Mouse (Mus musculus) layer of hippocampus, adult 9-10 months (tissue): ENCODE measurements around the gene Tyw1.

ENCODE experiments used
- DNase-seq: peaks from one replicate; pipeline ENCODE4 v3.0.0; 2022; ENCODE audit warnings: low spot score

Tyw1 gene

DNA sequence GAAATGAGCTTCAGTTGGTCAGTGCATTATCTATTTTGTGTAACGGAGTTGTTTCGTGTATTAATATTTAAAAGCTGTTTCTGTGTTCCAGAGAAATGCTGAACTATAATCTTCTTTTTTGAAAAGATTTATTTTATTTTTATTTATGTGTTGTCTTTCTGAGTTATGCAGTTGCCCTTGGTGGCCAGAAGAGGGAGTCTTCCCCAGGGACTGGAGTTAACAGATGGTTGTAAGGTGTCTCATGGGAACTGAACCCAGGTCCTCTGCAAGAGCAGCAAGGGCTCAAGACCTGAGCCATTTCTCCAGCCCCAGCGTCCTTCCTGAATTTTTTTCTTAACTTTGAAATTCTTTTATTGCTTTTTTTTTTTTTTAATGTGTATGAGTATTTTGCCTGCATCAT lies 59.5 kb downstream of the Tyw1 start:
- no peak for DNase-seq

DNA sequence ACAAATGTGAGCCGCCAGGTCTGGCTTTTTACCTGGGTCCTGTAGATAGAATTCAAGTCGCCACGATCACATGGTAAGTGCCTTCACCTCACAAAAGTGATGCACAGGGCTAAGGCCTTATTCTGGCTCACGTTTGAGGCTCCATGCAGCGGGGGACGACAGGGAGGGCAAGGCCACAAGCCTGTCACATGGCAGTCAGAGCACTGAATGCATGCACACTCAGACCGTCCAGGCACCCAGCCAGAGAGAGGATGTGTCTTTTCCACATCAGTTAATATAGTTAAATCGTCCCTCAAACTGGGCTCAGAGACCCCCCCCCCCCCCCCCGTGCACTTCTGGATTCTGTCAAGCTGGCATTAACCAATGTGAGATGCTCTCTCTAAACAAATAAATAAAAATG lies 60.9 kb downstream of the Tyw1 start:
- no peak for DNase-seq

DNA sequence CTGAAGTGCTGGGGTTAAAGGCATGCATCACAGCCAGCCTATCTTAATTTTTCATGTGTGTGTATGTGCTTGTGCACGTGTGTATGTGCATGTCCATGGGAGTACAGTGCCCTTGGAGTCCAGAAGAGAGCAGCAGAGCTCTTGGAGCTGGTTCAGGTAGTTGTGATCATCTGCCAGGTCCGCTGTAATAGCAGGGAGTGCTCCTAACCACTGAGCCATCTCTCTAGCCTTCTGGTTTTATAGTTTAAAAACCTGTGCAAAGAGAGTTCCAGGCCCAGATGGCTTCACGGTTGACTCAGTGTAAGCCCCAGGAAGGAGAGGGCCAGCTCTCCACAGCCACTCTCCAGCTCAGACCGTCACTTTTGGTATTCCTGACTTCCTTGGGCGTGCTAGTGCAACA lies 64.4 kb downstream of the Tyw1 start:
- DNase-seq: no peak

DNA sequence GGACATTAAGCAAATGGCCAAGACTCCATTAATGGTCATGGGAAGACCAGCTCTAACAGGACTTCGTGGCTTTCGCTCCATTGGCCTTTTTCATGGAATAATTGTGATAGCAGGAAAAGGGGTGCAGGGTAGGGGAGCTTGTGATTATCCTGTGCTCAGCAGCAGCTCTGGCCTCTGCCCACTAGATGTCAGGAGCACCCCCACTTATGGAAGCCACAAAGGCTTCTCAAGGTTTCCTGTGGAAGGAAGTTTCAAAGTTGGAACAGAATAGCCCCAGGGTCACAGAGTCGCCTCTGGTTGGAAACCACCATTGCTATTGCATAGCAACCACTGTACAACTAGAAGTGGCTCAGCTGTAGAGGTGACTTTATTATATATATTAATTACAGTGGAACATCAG lies 65.1 kb downstream of the Tyw1 start:
- DNase-seq: no peak

DNA sequence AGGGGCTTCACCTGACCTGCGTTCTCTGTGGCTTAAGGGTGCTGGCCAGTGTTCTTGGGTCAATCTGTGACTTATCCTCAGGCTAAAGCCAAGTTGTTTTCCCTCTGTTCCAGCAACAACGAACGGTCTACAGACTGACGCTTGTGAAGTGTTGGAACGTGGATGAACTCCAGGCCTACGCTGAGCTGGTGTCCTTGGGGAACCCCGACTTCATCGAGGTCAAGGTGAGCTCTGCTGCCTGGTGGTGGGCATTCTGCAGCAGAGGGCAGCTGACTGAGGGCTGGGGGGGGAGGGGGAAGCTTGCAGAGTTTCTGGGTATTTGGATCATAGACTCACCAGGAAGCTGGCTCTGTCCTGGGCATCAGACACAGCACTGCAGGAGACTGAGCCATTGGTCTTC lies 70.1 kb downstream of the Tyw1 start:
- DNase-seq: no peak

DNA sequence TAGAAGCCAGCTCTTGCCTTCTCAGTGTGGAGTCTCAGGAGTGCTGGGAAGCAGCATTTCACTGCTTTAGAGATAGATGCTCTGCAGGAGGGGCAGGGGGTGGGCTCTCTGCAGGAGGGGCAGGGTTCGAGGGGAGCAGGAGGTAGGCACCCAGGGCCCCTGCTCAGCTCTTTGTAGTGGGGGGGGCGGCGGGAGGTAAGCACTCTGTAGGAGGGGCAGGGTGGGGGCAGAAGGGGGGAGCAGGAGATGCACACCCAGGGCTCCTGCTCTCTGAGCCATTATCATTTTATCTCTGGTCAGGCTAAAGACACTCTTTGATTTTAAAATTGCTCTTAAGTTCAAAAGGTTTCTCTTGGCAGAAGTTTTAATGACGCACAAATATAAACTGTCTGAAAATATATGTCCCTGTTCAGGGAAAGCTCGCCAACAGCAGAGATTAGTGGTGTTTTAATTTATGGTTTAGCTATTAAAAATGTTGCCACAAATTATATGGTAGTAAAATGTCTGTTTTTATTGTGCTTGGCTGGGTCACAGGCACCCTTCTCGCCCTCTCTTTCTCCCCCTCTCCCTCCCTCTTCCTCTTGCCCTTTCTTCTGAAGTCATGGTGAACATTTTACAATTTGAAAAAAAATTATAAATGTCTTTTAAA lies 72.3 kb downstream of the Tyw1 start:
- DNase-seq: no peak

DNA sequence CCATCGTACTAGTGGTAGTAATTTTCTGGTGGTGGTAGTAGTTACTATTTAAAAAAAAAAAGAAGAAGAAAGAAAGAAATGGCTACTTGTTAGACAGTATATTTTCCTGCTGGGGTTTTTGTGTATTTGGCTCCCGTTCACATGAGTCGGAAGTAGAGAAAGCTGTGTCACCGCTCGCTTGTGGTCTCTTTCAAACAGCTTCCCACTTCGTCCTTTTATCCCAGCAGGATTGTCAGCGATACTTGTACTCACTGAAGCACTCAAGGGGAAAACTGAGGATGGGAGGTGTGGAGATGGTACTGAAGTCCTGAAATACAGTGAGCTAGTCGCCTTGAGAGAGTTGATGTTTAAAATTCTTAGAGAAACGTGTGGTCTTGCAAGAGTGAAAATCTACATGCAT lies 72.9 kb downstream of the Tyw1 start:
- DNase-seq: no peak

DNA sequence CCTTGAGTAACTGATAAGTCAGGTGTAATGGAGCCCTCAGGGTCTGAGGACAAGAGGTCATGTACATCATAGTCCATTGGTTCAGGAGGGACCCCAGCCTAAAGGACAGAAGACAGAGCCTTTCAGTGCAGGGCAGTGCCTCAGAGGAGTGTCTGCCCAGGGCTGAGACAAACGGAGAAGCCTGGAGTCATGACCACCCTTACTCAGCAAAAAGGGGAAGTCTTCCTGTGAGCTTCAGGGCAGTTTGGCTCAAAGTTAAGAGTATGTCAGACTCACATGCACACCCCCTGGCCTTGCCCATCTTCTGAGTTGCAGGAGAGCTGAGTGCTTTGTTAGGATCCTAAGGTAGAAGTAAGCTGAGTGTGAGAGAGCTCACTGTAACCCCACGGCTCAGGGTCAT lies 74.5 kb downstream of the Tyw1 start:
- DNase-seq: no peak

DNA sequence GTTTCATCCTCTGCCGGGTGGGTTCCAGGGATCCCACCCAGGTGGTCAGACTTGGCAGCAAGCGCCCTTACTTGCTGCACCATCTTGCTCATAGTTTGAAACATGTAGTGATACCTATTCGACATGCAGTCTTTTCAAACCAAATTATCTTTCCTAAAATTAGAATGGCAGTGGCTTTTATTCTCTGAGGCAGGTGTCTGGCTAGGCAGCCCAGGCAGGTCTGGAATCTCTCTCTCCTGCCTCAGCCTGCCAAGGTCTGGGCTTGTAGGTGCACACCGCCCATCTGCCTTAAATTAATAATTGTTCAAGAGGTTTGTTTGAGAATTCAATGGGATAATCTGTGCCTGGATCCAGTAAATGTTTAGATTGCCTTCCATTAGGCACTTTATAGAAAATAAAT lies 75.4 kb downstream of the Tyw1 start:
- DNase-seq: no peak

DNA sequence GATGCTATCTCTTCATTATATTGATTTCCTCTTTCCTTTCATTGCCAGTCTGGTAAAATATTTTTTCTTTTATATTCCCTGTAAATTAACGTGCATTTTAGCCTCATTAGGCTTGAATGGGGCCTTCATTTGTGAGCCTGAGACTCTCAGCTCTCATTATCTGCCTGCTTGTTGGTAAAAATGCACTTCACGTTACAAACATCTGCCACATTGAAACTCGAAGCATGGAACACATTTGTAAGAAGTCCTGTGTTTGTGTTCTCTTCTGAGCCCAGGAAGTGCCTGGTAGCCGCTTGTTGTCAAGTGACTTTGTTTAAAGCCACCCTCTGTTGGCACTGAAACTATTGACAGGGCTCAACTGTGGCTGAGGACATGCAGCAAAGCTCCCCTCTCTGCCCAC lies 75.8 kb downstream of the Tyw1 start:
- DNase-seq: no peak

DNA sequence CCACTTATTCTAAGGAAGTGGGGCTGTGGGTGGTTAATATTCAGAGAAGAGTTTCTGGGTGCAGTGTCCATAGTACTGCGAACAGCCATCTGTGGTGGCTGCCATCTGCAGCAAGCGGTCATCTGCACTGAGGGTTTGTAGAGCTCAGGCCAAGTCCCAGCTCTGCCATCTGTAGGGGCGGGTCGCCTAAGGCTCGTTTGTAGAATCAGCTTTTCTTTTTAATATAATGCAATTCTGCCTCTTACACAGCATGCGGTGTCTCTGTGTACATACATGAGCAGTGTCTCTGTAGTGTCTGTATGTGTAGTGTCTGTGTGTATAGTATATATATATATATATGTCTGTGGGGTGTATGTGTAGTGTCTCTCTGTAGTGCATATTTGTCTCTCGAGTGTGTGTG lies 78.1 kb downstream of the Tyw1 start:
- DNase-seq: no peak

DNA sequence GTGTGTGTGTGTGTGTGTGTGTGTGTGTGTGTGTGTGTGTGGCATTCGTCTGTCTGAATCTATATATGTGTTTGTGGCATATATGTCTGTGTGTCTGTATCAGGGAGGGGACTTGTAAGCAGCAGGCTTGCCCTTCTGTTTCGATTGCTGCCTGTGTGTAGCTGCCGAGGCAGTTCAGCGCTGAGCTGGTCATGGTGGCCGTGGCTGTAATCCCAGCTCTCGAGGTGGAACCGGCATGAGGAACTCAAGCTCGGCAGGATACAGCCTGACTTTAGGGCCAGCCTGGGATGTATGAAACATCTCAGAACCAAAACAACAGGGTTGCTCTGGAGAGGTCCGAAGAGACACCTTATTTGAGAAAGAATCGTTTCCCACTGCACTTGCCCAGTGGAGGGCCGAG lies 78.6 kb downstream of the Tyw1 start:
- DNase-seq: no peak

DNA sequence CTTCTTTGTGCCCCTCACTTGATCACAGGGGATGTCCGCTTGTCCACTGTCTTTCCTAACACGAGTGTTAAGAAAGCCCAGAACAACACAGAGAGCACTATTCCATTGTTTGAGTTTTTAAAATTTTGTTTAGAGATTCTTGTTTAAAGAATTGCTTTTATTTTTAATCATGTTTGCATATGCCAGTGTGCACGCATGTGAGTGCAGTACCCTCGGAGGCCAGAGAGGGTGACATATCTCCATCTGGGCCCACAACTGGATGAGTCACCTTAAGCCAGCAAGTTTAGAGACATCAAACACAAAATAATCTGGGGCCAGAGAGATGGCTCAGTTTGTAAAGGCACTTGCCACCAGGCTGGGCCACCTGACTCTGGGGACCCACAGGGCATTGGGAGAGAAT lies 80.0 kb downstream of the Tyw1 start:
- DNase-seq: no peak

DNA sequence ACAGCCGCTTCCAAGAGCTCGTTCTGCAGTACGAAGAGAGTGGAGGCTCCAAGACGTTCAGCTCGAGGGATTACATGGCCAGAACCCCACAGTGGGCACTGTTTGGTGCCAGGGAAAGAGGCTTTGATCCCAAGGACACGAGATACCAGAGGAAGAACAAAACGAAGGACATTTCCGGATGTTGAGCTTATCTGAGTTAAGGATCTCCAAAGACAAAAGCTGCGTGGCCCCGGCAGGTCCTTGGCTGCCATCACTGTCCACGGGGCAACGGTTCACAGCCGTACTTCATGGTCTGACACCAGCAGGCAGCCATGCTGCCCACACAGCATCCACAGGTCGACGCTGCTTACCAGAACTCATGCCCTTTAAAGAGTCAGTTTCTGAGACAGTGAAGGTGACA lies 85.2 kb downstream of the Tyw1 start:
- no peak for DNase-seq

DNA sequence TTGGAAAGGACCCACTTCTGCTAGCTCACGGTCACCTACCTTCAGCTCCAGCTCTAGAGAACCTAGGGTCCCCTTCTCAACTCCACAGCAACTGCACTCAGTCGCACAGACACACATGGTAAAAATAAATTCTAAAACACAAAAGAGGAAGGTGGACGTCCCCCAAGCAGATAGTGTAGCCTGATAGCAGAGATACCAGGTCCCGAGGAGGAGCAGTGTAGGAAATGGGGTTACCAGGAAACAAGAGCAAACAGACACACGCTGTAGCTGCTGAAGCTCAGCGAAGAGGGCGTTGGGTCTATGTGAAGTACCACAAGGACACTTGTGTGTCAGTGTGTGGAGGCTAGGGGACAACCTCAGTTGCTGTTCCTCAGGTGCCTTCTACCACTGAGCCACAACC lies 89.6 kb downstream of the Tyw1 start:
- DNase-seq: no peak

DNA sequence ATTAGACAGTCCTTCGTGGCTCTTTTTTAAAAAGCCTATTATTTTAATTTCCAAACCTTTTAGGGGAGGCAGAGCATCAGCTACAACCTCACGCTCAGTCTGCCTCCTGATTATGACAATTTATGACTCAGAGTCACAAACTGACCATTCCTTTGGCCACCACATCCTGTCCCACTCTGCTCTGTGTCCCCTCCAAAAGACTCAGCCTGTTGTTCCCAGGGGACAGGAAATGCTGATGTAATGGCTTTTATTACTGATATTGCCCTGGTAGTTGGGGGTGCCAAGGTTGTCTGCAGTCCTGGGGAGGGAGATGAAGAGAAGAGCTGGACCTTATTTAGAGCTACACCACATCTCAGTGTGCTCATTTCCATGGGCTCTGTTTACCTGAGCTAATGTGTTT lies 90.5 kb downstream of the Tyw1 start:
- DNase-seq: no peak

DNA sequence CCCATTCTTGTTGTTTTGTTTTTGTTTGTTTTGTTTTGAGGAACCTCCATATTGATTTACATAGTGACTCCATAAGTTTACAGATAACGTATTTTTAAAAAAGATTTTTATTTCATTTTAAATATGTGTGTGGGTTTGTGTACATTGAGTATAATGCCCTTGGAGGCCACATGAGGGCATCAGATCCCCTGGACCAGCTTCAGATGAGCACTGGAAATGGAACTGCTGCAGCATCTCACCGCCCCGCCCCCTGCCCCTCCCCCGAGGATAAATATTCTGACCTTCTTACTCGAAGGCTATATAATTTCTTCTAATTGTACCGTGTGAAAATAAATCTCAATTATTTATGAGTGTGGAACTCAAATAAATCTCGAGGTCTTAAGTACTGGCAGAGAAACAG lies 99.8 kb downstream of the Tyw1 start:
- no peak for DNase-seq

DNA sequence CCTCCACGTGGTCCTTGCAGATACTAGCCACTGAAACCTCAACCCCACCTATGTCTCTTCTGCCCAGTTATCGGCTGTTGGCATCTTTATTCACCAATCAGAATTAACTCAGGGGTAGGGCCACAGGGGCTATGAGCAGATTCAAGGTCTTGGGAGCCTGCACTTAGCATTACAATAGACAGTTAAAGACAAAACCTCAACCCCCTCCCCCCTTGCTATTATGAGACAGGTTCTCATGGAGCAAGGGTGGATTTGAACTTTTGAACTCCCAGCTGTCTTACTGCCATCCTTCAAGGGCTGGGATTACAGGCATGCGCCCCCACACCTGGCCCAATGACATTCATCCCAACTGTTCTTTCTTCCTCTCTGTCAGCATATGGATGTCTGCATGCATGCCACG lies 107.7 kb downstream of the Tyw1 start:
- DNase-seq: no peak

DNA sequence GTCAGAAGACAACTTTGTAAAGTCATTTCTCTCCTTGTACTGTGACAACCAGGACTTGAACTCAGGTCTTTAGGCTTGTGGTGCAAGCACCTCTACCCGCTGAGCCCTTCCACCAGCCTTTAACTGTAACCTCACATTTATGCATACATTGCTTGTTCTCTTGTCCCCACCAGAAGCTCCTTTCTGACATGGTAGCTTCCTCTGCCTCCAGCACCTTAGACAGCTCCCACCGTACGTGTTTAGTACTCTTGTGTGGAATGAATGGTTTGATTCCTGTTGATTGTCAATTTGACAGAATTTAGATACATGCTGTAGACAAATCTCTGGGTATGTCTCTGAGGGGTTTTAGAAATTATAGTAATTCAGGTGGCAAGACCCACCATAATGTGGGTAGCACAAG lies 108.4 kb downstream of the Tyw1 start:
- DNase-seq: no peak

DNA sequence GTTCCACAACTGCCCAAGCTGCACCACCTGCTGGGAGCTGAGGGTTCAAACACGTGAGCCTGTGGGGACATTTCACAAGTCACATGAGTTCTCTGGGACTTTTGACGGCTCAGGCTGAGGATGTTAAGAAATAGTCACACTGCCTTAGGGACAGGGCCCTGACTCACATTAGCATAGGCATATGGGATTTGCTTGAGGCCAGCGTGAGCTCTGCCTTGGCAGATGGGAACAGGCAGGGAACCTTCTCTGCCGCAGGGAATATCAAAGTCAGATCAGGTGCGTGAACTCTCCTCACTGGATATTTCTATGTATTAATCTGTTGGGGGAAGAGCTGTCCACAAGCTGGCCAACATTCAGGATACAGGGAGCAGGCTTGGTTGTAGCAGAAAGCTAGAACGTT lies 112.8 kb downstream of the Tyw1 start:
- no peak for DNase-seq

DNA sequence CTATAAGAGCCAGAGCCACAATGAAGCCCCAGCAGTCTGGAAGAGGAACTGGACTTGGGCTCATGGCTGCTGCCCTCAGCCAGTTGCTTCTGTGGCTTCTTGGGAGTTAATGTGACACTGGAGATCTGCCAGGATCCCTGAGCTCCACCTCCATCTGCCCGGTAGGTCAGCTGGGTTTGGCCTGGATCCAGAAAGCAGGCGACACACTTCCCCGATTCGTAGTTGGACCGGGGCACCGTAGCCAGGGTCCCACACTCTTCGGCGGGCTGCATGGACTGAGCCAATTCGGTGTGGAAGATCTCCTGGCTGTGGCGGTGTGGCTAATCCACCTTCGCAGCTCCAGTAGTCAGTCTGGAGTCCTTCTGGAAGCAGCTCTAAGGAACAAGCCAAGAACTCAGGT lies 113.8 kb downstream of the Tyw1 start, which contains the start of gene Caln1:
Gene Caln1 (plus strand): TSS at position 219 of the 400 bp plus-strand sequence.
- no peak for DNase-seq

DNA sequence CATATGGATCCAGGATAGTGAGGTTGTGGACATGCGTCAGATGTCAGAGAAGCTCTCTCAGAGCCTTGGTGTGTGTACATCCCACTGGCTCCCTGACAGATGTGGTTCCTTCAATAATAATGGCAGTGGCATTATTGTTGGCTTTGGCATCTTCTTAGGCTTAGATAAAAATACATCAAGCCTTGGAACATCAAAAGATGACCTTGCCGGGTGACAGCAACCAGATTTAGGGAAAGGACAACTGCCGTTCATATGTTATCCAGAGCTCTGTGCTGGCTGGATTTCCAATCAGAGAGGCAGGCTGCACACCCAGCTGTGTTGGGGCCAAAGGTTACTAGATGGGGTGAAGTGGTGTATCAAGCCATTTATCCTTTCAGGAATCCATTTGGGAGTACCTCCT lies 120.0 kb downstream of the Tyw1 start:
- DNase-seq: no peak

DNA sequence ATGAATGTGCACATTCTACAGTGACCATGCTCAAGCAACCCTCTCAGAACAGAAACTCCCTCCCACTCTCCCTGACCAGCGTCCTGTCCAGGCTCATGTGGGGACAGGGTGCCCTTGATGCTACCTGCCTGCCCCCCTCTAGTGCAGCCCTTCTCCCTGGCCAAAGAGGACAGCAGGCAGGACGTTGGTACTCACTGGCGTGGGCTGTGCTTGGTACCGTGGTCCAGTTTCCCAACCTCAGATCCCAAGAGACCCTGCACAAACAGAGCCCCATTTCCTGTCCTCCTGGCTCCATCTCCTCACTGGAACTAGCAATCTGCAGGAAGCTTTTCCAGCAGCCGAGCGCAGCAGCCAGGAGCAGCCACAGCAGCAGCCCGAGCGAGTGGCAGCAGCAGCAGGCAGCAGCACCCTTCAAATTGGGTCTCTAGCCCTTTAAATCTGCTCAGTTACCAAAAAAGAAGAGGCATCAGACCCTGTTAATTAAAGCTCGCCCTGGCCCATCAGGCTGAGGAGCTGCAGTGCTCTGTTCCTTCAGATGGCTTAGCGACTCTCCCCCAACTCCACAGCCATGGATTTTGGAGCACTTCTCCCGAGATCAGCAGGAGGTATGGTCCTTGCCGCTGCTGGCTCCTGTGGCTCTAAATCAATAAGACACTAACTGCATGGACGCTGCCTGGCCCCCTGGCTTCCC lies 128.9 kb downstream of the Tyw1 start, which contains the start of gene A330070K13Rik:
Gene A330070K13Rik (minus strand): TSS at position 410 of the 691 bp plus-strand sequence.
- DNase-seq: no peak

DNA sequence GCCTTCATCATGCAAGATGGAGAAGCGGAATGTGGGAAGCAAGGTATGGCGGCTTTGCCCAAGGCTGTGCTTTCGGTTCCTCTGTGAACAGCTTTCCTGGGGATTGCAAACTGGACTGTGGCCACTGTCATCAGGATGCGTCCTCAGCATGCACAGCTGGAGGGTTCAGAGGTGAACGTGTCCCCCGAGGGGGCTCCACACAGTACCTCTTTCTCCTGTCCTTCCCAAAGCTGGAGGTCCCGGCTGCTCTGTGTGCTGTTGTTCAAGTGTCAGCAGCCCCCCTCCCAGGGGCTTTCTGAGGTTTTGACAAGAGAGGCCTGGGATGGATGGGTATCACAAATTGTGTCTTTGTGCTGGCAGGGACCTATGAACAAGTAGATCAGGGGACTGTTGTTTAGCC lies 131.0 kb downstream of the Tyw1 start:
- DNase-seq: no peak
